Mouse (Mus musculus): ENCODE measurements around the gene Adamts7.

The Adamts7 gene

DNA sequence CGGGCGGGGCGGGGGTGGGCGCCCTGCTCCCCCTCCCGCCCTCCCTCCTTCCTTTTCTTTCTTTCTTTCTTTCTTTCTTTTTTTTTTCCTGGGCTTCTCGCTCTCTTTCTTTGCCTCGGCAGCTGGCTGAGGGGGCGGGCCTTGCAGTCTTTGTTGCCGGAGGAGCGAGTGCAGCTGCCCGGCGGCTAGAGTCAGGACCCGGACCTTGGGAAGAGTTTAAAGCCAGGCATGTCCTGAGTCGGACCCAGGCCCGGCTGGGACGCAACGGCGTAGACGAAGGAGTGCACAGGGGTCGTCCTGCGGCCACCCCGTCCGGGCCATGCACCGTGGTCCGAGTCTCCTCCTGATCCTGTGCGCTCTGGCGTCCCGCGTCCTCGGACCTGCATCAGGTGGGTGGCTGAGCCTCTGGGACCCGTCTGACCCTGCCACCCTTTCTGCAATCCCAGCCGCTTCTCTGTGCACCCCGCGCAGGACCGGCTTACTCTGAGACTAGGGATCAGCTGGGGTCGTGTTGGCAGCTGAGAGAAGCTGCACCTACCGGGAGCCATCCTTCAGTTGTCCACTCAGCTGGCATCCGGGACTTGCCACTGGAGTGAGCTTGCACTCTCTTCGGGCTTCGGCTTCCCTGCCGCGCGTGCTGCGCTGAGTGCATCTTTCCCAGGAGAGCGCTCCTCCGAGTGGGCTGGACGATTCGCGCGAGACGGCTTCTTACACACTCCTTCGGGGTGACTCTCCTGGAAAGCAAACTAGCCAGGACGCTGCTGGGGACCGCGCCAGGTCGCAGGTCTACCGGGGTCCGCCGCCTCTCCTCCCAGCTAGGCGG, at the start of gene Adamts7:
Gene Adamts7, plus strand, starts transcription at position 144 of the 823 bp plus-strand sequence.
- DNase-seq (ENCODE audit: inconsistent age in 2 of 2, low spot score in 1 of 2), result peak; percentile 65 to 85

GRCm38 (mm10) chr9:90113151-90113550, 49.7 kb upstream of the Adamts7 start:
- peak in 1 of 2 experiments; percentile 77 for DNase-seq (ENCODE audit: inconsistent age in 2 of 2, low spot score in 1 of 2)

- DNase-seq (ENCODE audit: inconsistent age in 2 of 2, low spot score in 1 of 2), result peak; percentile 93 to 97
Observed at GRCm38 (mm10) chr9:90113651-90114566, 49.0 kb upstream of the Adamts7 start.

- DNase-seq (ENCODE audit: inconsistent age in 2 of 2, low spot score in 1 of 2), result peak; percentile 98
Observed at GRCm38 (mm10) chr9:90114567-90115307, 48.1 kb upstream of the Adamts7 start, which contains the start of gene Morf4l1. Morf4l1 (minus strand) TSS chr9:90114774.

- peak in 1 of 2 experiments; percentile 25 for DNase-seq (ENCODE audit: inconsistent age in 2 of 2, low spot score in 1 of 2)
Observed at GRCm38 (mm10) chr9:90115308-90115700, 47.6 kb upstream of the Adamts7 start.

- DNase-seq (ENCODE audit: inconsistent age in 2 of 2, low spot score in 1 of 2), result no peak
Observed at GRCm38 (mm10) chr9:90117234-90117633, 45.6 kb upstream of the Adamts7 start.

GRCm38 (mm10) chr9:90122246-90122740, 40.6 kb upstream of the Adamts7 start:
- peak in 1 of 2 experiments; percentile 19 for DNase-seq (ENCODE audit: inconsistent age in 2 of 2, low spot score in 1 of 2)

GRCm38 (mm10) chr9:90124156-90124872, 38.6 kb upstream of the Adamts7 start:
- no peak for DNase-seq (ENCODE audit: inconsistent age in 2 of 2, low spot score in 1 of 2)

DNA sequence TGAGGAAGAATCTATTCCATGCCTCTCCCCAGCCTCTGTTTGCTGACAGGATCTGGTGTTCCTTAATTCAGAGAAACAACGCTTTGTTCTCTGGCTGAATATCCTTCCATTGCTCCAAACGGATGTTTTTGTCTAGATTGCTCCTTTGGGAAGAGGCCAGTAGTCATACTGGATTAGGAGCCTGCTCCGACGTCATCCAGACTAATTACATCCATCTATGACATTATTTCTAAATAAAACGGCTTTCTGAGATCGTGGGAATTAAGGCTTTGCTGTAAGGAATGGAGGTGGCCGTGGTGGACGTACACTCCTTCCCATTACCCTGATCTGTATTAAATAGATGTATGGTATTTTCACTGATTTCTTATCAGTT, 38.0 kb upstream of the Adamts7 start:
- DNase-seq (ENCODE audit: inconsistent age in 2 of 2, low spot score in 1 of 2), result peak in 1 of 2 experiments; percentile 36

DNA sequence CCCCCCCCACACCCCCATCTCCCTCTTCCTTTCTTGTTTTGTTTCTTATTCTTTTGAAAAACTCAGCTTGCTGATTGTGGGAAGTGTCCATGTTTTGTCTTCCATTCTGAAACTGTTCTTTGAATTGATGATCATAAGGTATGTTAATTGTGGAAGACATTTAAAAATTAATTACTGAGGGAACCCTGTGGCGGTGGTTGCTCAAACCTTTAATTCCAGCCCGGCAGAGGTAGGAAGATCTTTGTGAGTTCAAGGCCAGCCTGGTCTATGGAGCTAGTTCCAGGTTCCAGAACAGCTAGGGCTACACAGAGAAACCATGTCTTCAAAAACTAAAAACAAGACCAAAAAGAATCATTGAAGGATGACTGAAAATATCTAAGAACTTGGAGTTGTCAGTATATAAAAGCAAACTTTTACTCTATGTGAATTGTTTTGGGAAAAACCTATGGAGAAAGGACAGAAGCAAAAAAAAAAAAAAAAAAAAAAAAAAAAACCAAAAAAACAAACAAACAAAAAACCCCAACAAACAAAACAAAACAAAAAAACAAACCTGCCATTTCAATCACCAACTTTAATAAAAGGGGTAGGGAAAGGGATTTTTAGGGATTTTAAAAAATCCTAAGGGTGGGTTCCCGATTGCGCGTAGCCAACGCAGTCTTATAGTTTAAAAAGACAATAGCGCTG, 37.3 kb upstream of the Adamts7 start:
- peak in 1 of 2 experiments; percentile 47 for DNase-seq (ENCODE audit: inconsistent age in 2 of 2, low spot score in 1 of 2)

GRCm38 (mm10) chr9:90126260-90127010, 36.4 kb upstream of the Adamts7 start:
- peak; percentile 85 to 97 for DNase-seq (ENCODE audit: inconsistent age in 2 of 2, low spot score in 1 of 2)

DNA sequence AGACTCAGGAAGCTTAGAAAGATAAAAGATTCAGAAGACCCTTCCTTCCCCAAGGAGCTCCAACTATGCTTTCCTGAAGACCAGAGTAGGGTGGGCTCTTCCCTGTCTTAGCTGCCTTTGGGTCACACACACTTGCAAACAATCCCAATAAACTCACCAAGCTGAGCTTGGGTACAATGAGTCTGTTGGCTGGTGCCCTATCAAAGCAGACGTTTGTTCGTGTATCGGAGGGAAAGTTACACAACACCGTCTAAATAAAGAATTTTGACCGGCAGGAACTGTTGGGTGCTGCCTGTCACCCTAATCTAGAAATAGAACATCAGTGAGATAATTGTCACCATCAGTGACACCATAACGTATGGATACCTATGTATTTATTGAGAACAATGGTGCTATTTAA, 35.7 kb upstream of the Adamts7 start:
- DNase-seq (ENCODE audit: inconsistent age in 2 of 2, low spot score in 1 of 2), result no peak

DNA sequence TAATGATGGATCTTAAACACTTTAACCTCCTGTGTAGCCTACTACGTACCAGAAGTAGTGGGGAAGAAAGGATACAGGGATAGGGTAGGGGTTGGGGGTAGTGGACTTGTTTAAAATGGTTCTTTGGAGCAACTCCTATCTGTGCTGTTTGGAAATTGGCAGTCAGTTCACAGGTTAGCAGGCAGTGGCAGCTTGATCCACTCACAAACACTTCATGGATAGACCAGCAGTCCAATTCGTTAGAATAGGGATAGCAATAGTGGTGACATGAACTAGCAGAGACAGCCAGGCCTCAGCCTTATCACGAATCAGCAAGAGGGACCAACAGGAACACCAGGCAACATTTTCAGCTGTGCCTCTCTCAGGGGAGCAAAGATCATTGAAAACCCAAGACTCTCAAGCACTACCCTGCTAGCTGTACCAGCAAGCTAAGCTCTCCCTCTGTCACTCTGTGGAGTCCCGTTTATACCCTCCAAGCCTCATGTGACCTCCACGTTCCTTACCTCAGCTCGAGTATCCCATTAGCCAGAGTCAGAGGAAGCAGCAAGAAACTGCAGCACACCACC, 34.1 kb upstream of the Adamts7 start:
- DNase-seq (ENCODE audit: inconsistent age in 2 of 2, low spot score in 1 of 2), result no peak

- no peak for DNase-seq (ENCODE audit: inconsistent age in 2 of 2, low spot score in 1 of 2)
Observed at GRCm38 (mm10) chr9:90133562-90134355, 29.1 kb upstream of the Adamts7 start.

DNA sequence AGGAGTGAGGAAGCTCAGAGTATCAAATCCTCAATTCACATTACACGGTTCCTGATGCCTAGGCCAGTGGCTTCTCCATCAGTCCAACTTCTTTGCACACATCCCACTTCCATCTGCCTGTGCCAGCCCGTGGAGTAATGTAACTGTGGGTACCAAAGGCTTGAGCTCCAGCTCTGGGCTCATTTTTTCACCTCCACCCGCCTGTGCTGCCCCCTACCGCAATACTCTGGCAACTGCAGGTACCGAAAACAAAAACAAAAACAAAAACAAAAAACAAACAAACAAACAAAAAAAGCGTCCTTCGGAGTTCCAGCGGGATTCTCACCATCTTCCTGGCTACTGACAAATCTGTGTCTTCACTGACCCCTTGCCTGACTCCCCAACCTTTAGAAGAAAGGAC, 27.4 kb upstream of the Adamts7 start:
- no peak for DNase-seq (ENCODE audit: inconsistent age in 2 of 2, low spot score in 1 of 2)

DNA sequence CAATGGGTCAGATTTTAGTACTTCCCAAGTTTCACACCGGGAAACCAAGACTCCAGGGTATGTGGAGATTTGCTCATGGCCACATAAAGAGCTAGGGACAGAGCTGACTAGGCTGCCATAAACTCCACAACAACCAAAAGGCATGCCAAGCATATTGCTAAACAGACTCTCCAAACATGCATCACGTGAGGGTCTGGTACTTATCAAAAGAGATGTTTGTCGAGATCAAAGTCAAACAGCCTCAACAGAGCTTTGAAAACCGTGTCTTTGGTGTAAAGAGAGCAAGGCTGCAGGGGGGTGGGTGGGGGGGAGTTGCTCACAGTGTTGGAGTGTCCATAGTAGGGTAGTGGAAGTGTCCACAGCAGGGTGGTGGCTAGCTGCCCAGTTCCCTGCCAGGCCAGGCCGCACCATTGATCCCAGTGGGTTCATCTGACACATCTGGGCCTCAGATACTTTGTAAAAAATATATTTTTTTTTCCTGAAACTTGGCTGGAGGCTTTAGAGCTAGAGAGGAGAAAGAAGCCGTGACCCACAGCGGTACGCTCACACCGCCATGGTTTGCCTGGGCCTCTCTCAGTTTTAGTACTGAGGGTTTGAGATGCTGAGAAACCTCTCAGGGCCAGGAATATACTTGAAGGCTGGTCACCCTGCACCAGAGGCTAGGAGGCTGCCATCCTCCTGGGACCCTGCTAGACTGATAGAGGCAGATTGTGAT, 26.7 kb upstream of the Adamts7 start:
- no peak for DNase-seq (ENCODE audit: inconsistent age in 2 of 2, low spot score in 1 of 2)

DNA sequence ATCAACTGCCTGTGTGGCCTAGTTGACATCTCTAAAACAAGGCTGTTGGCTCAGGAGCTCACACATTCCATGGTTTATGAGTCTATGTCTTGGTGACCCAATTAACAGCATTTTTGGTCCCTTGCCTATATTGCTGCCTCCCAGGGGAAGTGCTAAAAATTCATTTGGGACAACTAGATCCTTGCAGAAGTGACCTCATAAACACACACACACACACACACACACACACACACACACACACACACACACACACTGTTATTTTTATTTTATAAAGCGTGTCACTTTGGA, 26.2 kb upstream of the Adamts7 start:
- DNase-seq (ENCODE audit: inconsistent age in 2 of 2, low spot score in 1 of 2), result no peak
